ENCODE assay signal across 26 mouse cellular contexts in genomic region chr15:57618466-57618865, GRCm38 (mm10).
DNase-seq lines count a peak whose midpoint lies in the region; ATAC-seq lines count a peak whose summit lies in the region.
"Had no signal": no experiment of that assay in that cellular context is flagged by ENCODE, and none has a peak within 500 bp of the region (broad histone marks: within the 10 kb centered on the region; RNA-seq: fewer than 3 reads in every experiment).

No protein-coding gene starts in this region.

- no peak overlapping the region for H3K27ac ChIP-seq in hindbrain, embryonic 13.5 days
- H3K27ac ChIP-seq in hindbrain, embryonic 12.5 days = no peak overlapping the region
- no peak overlapping the region for H3K27ac ChIP-seq in kidney, embryonic 16.5 days (ENCODE audit: low read length)
- H3K27ac ChIP-seq: heart, embryonic 13.5 days; kidney, embryonic 15.5 days; liver, embryonic 14.5 days; midbrain, embryonic 12.5 days had no signal

- no peaks in the 10 kb centered on the region for H3K27me3 ChIP-seq in hindbrain, embryonic 13.5 days
- H3K27me3 ChIP-seq in hindbrain, embryonic 12.5 days = no peaks in the 10 kb centered on the region
- H3K27me3 ChIP-seq in kidney, embryonic 16.5 days (ENCODE audit: insufficient read depth, low read length) = no peaks in the 10 kb centered on the region
- H3K27me3 ChIP-seq: heart, embryonic 13.5 days; kidney, embryonic 15.5 days; midbrain, embryonic 12.5 days; Patski had no signal

- H3K4me2 ChIP-seq in hindbrain, embryonic 13.5 days = no peak overlapping the region
- H3K4me2 ChIP-seq in hindbrain, embryonic 12.5 days (replicated peaks) = no peak overlapping the region
- H3K4me2 ChIP-seq in kidney, embryonic 16.5 days (replicated peaks; ENCODE audit: low read depth, low read length) = no peak overlapping the region
- H3K4me2 ChIP-seq: heart, embryonic 13.5 days; kidney, embryonic 15.5 days; midbrain, embryonic 12.5 days had no signal

- H3K9me3 ChIP-seq in hindbrain, embryonic 13.5 days = no peaks in the 10 kb centered on the region
- H3K9me3 ChIP-seq in hindbrain, embryonic 12.5 days (replicated peaks) = no peaks in the 10 kb centered on the region
- H3K9me3 ChIP-seq in kidney, embryonic 16.5 days (ENCODE audit: low read length) = no peaks in the 10 kb centered on the region
- H3K9me3 ChIP-seq: heart, embryonic 13.5 days; kidney, embryonic 15.5 days; megakaryocyte, embryonic 14.5 days; midbrain, embryonic 12.5 days had no signal

- H3K4me1 ChIP-seq in hindbrain, embryonic 13.5 days (replicated peaks) = no peaks in the 10 kb centered on the region
- H3K4me1 ChIP-seq in hindbrain, embryonic 12.5 days = no peaks in the 10 kb centered on the region
- H3K4me1 ChIP-seq in kidney, embryonic 16.5 days (ENCODE audit: insufficient read depth, low read length) = 0 out of 2 replicates have a peak, but pooled peaks cover 5% of the 10 kb centered on the region
- H3K4me1 ChIP-seq: heart, embryonic 13.5 days; megakaryocyte, embryonic 14.5 days; midbrain, embryonic 12.5 days had no signal

- peak; percentile 11 for DNase-seq in gastrocnemius, adult 18-20 months (ENCODE audit: low spot score)
- no peak for DNase-seq in gastrocnemius, postnatal 10 days
- DNase-seq in kidney, postnatal 4 days = peak; percentile 23 to 37
- DNase-seq in testis, postnatal 10 days (ENCODE audit: low spot score) = peak; percentile 43
- DNase-seq in testis, postnatal 14 days (ENCODE audit: low spot score) = no peak
- DNase-seq: adrenal gland, postnatal 10 days; cerebellum, adult 11-12 months; cerebellum, adult 9-11 months; gastrocnemius, postnatal 14 days; heart, adult 18-20 months; kidney, adult 11 months; layer of hippocampus, postnatal 36 days; liver; lung, adult 2 months had no signal

- 0 out of 2 replicates have a peak, but pooled peaks have one; percentile 17 for ATAC-seq in hindbrain, embryonic 13.5 days (ENCODE audit: low FRiP score)
- ATAC-seq in hindbrain, embryonic 12.5 days (ENCODE audit: low FRiP score) = no peak
- ATAC-seq in kidney, embryonic 16.5 days (ENCODE audit: low FRiP score, low TSS enrichment) = no peak
- ATAC-seq: forebrain, embryonic 16.5 days; inflammation-experienced regulatory T-cells, adult 6 months; Patski had no signal

- H3K4me3 ChIP-seq in hindbrain, embryonic 13.5 days = no peak overlapping the region
- no peak overlapping the region for H3K4me3 ChIP-seq in hindbrain, embryonic 12.5 days
- H3K4me3 ChIP-seq in kidney, embryonic 16.5 days (ENCODE audit: low read length) = no peak overlapping the region
- H3K4me3 ChIP-seq: erythroblast, embryonic 14.5 days; heart, embryonic 13.5 days; kidney, embryonic 15.5 days; megakaryocyte, embryonic 14.5 days; midbrain, embryonic 12.5 days had no signal

- H3K9ac ChIP-seq in hindbrain, embryonic 13.5 days = no peak overlapping the region
- no peak overlapping the region for H3K9ac ChIP-seq in hindbrain, embryonic 12.5 days
- H3K9ac ChIP-seq in kidney, embryonic 16.5 days (replicated peaks; ENCODE audit: low read length) = no peak overlapping the region
- H3K9ac ChIP-seq: heart, embryonic 13.5 days; kidney, embryonic 15.5 days; liver, embryonic 14.5 days; midbrain, embryonic 12.5 days had no signal

- WGBS in hindbrain, embryonic 13.5 days = 86% methylated on average over 6 of the region's 6 CpGs
- 90% methylated on average over 6 of the region's 6 CpGs for WGBS in hindbrain, embryonic 12.5 days
- 82% methylated on average over 6 of the region's 6 CpGs for WGBS in kidney, embryonic 16.5 days

- H3K36me3 ChIP-seq in hindbrain, embryonic 13.5 days = no peaks in the 10 kb centered on the region
- no peaks in the 10 kb centered on the region for H3K36me3 ChIP-seq in hindbrain, embryonic 12.5 days
- no peaks in the 10 kb centered on the region for H3K36me3 ChIP-seq in kidney, embryonic 16.5 days (ENCODE audit: insufficient read depth, low read length)
- H3K36me3 ChIP-seq: heart, embryonic 13.5 days; kidney, embryonic 15.5 days; midbrain, embryonic 12.5 days had no signal

Comparison
In these comparisons a context has a peak if more than half of its experiments do, and no peak if none do; other contexts are left out.
1. DNase-seq: peak in gastrocnemius, adult 18-20 months (single experiment), kidney, postnatal 4 days (2 of 2) and testis, postnatal 10 days (single experiment); none in gastrocnemius, postnatal 10 days (single experiment) and testis, postnatal 14 days (single experiment).